Mouse (Mus musculus): Measurements from ENCODE around the gene Sltm. TPM values are rescaled to one million over a fixed set of nuclear protein-coding genes. Genes with fewer than 3 reads are reported as not detected.

The Sltm gene
- polyA plus RNA-seq, 1 experiment from 2014 or later, result 35.6 TPM

GRCm38 (mm10) chr9:70509906-70510525 lies 32.5 kb upstream of the Sltm start:
- Histone ChIP-seq H3K27ac (ENCODE audit: low read length) (peak overlapping the region; percentile 17; the same call in 1 of the 2 replicates), H3K27me3 (ENCODE audit: control insufficient read depth, insufficient read depth, low read length) (no peaks in the 10 kb centered on the region), H3K9me3 (replicated peaks; ENCODE audit: control insufficient read depth, low read length) (no peaks in the 10 kb centered on the region), H3K36me3 (ENCODE audit: control insufficient read depth, insufficient read depth) (no peaks in the 10 kb centered on the region), H3K4me3 (ENCODE audit: low read length) (no peak overlapping the region), H3K4me2 (ENCODE audit: low read depth, low read length) (no peak overlapping the region), H3K4me1 (ENCODE audit: control insufficient read depth, insufficient read depth, low read length) (0 out of 2 replicates have a peak, but pooled peaks cover 2% of the 10 kb centered on the region), H3K9ac (ENCODE audit: low read length) (no peak overlapping the region)
- no peak for ATAC-seq (replicated peaks; ENCODE audit: extremely low read depth, insufficient read depth, low FRiP score)
- 45% methylated on average over 4 of the region's 4 CpGs for WGBS

- no peak overlapping the region for H3K4me3 ChIP-seq (ENCODE audit: low read length)
- no peak overlapping the region for H3K27ac ChIP-seq (ENCODE audit: low read length)
- H3K9ac ChIP-seq (ENCODE audit: low read length), result no peak overlapping the region
- H3K4me1 ChIP-seq (ENCODE audit: control insufficient read depth, insufficient read depth, low read length), result 0 out of 2 replicates have a peak, but pooled peaks cover 2% of the 10 kb centered on the region
- H3K36me3 ChIP-seq (ENCODE audit: control insufficient read depth, insufficient read depth), result no peaks in the 10 kb centered on the region
- ATAC-seq (replicated peaks; ENCODE audit: extremely low read depth, insufficient read depth, low FRiP score), result no peak
- H3K9me3 ChIP-seq (replicated peaks; ENCODE audit: control insufficient read depth, low read length), result no peaks in the 10 kb centered on the region
- no peaks in the 10 kb centered on the region for H3K27me3 ChIP-seq (ENCODE audit: control insufficient read depth, insufficient read depth, low read length)
- no peak overlapping the region for H3K4me2 ChIP-seq (ENCODE audit: low read depth, low read length)
- WGBS, result 54% methylated on average over 10 of the region's 10 CpGs
Measured at GRCm38 (mm10) chr9:70510998-70511583, 31.5 kb upstream of the Sltm start.

DNA sequence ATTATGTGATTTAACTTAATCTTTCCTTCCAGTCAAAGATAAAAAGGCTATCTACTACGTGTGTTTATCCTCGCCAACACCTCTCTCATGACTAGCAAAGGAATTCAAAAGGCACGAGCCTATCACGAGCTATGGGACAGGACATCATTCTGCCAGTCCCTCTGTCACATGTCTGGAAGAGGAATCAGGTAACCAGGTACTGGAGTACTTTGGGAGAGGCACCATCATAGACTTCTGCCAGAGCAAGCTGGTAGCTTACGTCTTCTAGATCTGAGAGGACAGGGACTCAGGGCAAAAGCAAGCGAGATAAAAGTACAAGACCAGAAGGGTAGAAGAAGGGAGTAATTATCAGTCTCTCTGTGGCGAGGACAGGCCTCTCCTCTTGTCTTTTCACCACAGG lies 30.9 kb upstream of the Sltm start:
- no peaks in the 10 kb centered on the region for H3K27me3 ChIP-seq (ENCODE audit: control insufficient read depth, insufficient read depth, low read length)
- no peaks in the 10 kb centered on the region for H3K9me3 ChIP-seq (replicated peaks; ENCODE audit: control insufficient read depth, low read length)
- no peaks in the 10 kb centered on the region for H3K36me3 ChIP-seq (ENCODE audit: control insufficient read depth, insufficient read depth)
- 0 out of 2 replicates have a peak, but pooled peaks cover 2% of the 10 kb centered on the region for H3K4me1 ChIP-seq (ENCODE audit: control insufficient read depth, insufficient read depth, low read length)
- H3K9ac ChIP-seq (ENCODE audit: low read length), result no peak overlapping the region
- WGBS, result 67% methylated on average over 7 of the region's 7 CpGs
- ATAC-seq (replicated peaks; ENCODE audit: extremely low read depth, insufficient read depth, low FRiP score), result no peak
- H3K4me3 ChIP-seq (ENCODE audit: low read length), result no peak overlapping the region
- no peak overlapping the region for H3K27ac ChIP-seq (ENCODE audit: low read length)
- H3K4me2 ChIP-seq (ENCODE audit: low read depth, low read length), result no peak overlapping the region

DNA sequence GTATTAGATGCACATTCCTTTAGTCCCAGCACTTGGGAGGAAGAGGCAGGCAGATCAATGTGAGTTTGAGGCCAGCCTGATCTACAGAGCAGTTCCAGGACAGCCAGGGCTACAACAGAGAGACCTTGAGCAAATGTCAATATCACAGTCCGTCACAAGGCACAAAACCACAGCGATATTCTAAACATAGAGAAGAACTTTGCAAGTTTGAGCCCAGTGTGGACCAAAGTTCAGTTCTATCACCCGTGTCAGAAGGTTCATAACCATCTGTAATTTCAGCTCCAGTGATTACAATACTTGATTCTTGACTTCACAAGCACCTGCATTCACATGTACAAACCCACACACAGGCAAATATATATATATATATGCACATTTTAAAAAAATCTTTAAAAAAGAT lies 21.9 kb upstream of the Sltm start:
- no peak overlapping the region for H3K4me2 ChIP-seq (ENCODE audit: low read depth, low read length)
- no peak overlapping the region for H3K27ac ChIP-seq (ENCODE audit: low read length)
- no peaks in the 10 kb centered on the region for H3K4me1 ChIP-seq (ENCODE audit: control insufficient read depth, insufficient read depth, low read length)
- no peaks in the 10 kb centered on the region for H3K36me3 ChIP-seq (ENCODE audit: control insufficient read depth, insufficient read depth)
- no peak overlapping the region for H3K9ac ChIP-seq (ENCODE audit: low read length)
- no peak overlapping the region for H3K4me3 ChIP-seq (ENCODE audit: low read length)
- no peaks in the 10 kb centered on the region for H3K9me3 ChIP-seq (replicated peaks; ENCODE audit: control insufficient read depth, low read length)
- ATAC-seq (replicated peaks; ENCODE audit: extremely low read depth, insufficient read depth, low FRiP score), result no peak
- H3K27me3 ChIP-seq (ENCODE audit: control insufficient read depth, insufficient read depth, low read length), result no peaks in the 10 kb centered on the region
- WGBS, result 82% methylated on average over 3 of the region's 3 CpGs

DNA sequence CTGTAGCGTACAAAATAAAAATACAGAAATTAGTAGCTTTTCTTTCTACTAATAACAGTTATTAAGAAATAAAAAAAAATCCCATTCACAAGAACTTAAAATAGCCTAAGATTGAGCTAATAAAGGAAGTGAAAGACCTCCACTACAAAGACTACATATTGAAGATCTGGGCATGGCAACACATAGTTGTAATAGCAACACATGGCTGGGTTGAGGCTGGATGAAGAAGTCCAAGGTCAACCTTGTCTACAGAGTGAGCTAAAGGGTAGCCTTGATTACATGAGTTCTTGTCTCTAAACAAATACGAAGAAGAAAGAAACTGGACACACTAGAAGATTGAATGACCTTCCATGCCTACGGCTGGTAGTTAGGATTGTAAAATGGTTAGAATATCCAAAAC lies 18.7 kb upstream of the Sltm start:
- 92% methylated on average over 3 of the region's 3 CpGs for WGBS
- Histone ChIP-seq H3K4me2 (ENCODE audit: low read depth, low read length) (no peak overlapping the region), H3K9ac (ENCODE audit: low read length) (no peak overlapping the region), H3K4me3 (ENCODE audit: low read length) (no peak overlapping the region), H3K27me3 (ENCODE audit: control insufficient read depth, insufficient read depth, low read length) (no peaks in the 10 kb centered on the region), H3K4me1 (ENCODE audit: control insufficient read depth, insufficient read depth, low read length) (no peaks in the 10 kb centered on the region), H3K27ac (ENCODE audit: low read length) (peak overlapping the region; percentile 84), H3K9me3 (replicated peaks; ENCODE audit: control insufficient read depth, low read length) (no peaks in the 10 kb centered on the region), H3K36me3 (ENCODE audit: control insufficient read depth, insufficient read depth) (no peaks in the 10 kb centered on the region)
- ATAC-seq (replicated peaks; ENCODE audit: extremely low read depth, insufficient read depth, low FRiP score), result no peak

- Histone ChIP-seq H3K9ac (ENCODE audit: low read length) (no peak overlapping the region), H3K9me3 (replicated peaks; ENCODE audit: control insufficient read depth, low read length) (no peaks in the 10 kb centered on the region), H3K4me2 (ENCODE audit: low read depth, low read length) (no peak overlapping the region), H3K36me3 (ENCODE audit: control insufficient read depth, insufficient read depth) (no peaks in the 10 kb centered on the region), H3K4me3 (ENCODE audit: low read length) (no peak overlapping the region), H3K27me3 (ENCODE audit: control insufficient read depth, insufficient read depth, low read length) (no peaks in the 10 kb centered on the region), H3K27ac (ENCODE audit: low read length) (peak overlapping the region; percentile 84), H3K4me1 (ENCODE audit: control insufficient read depth, insufficient read depth, low read length) (no peaks in the 10 kb centered on the region)
- WGBS, result 41% methylated on average over 7 of the region's 7 CpGs
- ATAC-seq (replicated peaks; ENCODE audit: extremely low read depth, insufficient read depth, low FRiP score), result peak; percentile 97
Measured at GRCm38 (mm10) chr9:70524366-70524765, 18.2 kb upstream of the Sltm start.

- Histone ChIP-seq H3K27ac (ENCODE audit: low read length) (no peak overlapping the region), H3K4me2 (ENCODE audit: low read depth, low read length) (no peak overlapping the region), H3K9ac (ENCODE audit: low read length) (no peak overlapping the region), H3K36me3 (ENCODE audit: control insufficient read depth, insufficient read depth) (no peaks in the 10 kb centered on the region), H3K4me1 (ENCODE audit: control insufficient read depth, insufficient read depth, low read length) (no peaks in the 10 kb centered on the region; the same call in 1 of the 2 replicates), H3K27me3 (ENCODE audit: control insufficient read depth, insufficient read depth, low read length) (no peaks in the 10 kb centered on the region), H3K9me3 (replicated peaks; ENCODE audit: control insufficient read depth, low read length) (no peaks in the 10 kb centered on the region), H3K4me3 (ENCODE audit: low read length) (no peak overlapping the region)
- ATAC-seq (replicated peaks; ENCODE audit: extremely low read depth, insufficient read depth, low FRiP score), result no peak
- 67% methylated on average over 3 of the region's 3 CpGs for WGBS
Measured at GRCm38 (mm10) chr9:70533328-70533727, 9.2 kb upstream of the Sltm start.

GRCm38 (mm10) chr9:70541584-70541983 lies 970 bp upstream of the Sltm start:
- H3K4me1 ChIP-seq (ENCODE audit: control insufficient read depth, insufficient read depth, low read length), result peaks cover 10% of the 10 kb centered on the region
- ATAC-seq (replicated peaks; ENCODE audit: extremely low read depth, insufficient read depth, low FRiP score), result no peak
- peak overlapping the region; percentile 79 for H3K4me2 ChIP-seq (ENCODE audit: low read depth, low read length)
- no peaks in the 10 kb centered on the region for H3K36me3 ChIP-seq (ENCODE audit: control insufficient read depth, insufficient read depth)
- no peaks in the 10 kb centered on the region for H3K27me3 ChIP-seq (ENCODE audit: control insufficient read depth, insufficient read depth, low read length)
- H3K4me3 ChIP-seq (ENCODE audit: low read length), result peak overlapping the region; percentile 79
- WGBS, result 11% methylated on average over 6 of the region's 6 CpGs
- H3K27ac ChIP-seq (ENCODE audit: low read length), result no peak overlapping the region
- peak overlapping the region; percentile 78 for H3K9ac ChIP-seq (ENCODE audit: low read length)
- no peaks in the 10 kb centered on the region for H3K9me3 ChIP-seq (replicated peaks; ENCODE audit: control insufficient read depth, low read length)

DNA sequence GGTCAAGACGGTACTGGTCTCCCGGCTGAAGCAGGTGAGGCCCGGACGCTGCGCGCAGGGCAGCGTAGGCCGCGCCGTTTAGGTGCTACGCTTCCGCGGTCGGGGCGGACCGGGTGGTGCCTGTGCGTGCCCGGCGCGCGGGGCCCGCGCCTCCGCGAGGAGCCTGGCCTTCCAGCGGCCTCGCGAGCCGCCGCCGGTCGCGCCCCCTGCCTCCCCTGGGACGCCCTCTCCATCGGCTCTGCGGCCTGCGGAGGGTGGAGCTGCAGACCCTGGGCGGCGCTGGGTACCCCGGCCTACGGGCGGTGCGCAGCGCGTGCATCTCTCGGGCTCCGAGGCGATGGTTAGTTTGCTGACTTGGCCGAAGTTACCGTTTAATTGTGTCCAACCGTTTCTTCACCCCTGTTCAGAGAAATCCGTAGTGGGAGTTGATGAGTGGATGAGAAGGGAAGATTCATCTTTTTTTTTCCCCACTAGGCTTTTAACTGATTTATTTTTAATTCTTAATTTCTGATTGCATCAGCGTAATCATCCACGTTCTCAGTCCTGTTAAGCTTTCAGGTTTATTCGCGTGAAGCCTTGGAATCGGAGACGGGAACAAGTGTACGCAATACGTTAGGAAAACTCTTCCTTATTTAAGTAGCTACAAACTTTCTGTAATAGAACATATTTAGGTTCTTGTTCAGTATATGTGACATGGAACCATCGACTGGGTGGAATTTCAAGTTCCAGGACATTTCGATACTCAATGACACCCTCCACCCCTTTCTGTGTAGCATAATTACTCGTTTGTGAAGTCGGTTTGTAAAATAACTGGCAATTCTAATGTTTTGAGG lies 710 bp downstream of the Sltm start:
- peak; percentile 70 for ATAC-seq (replicated peaks; ENCODE audit: extremely low read depth, insufficient read depth, low FRiP score)
- Histone ChIP-seq H3K27ac (ENCODE audit: low read length) (peak overlapping the region; percentile 98), H3K36me3 (ENCODE audit: control insufficient read depth, insufficient read depth) (no peaks in the 10 kb centered on the region), H3K4me2 (ENCODE audit: low read depth, low read length) (peak overlapping the region; percentile 77), H3K9me3 (replicated peaks; ENCODE audit: control insufficient read depth, low read length) (no peaks in the 10 kb centered on the region), H3K27me3 (ENCODE audit: control insufficient read depth, insufficient read depth, low read length) (no peaks in the 10 kb centered on the region), H3K4me1 (ENCODE audit: control insufficient read depth, insufficient read depth, low read length) (peaks cover 12% of the 10 kb centered on the region), H3K9ac (ENCODE audit: low read length) (peak overlapping the region; percentile 87), H3K4me3 (ENCODE audit: low read length) (peak overlapping the region; percentile 79)
- under 1% methylated on average over 63 of the region's 64 CpGs for WGBS
